Mouse (Mus musculus) embryo, embryonic 10.5 days (tissue): ENCODE results near the gene Golph3.
A peak's percentile ranks its signal among the peaks of the same experiment; 100 is the strongest.

ENCODE experiments used
- DNase-seq: peaks from one replicate; pipeline ENCODE4 v3.0.0-alpha.2; 2015; ENCODE audit warnings: low spot score

The Golph3 gene

DNA sequence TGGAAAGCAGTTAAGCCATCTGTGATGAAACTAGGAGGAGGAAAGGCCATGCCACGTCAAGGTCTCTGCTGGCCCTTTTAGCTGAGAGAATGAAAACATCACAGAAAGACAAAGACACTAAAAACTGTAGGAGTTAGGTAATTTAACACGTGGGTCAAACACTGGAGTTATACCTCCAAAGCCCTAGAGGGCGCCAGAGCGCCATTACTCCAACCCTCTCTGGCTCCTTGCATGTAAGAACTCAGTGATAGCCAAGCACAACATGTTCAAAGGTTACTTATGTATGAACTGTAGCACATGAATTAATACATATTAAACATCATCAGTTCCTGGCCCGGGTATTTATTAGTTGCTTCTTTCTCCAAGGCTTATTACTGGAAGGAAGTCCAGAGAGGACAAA lies 59.3 kb downstream of the Golph3 start:
- DNase-seq = peak; percentile 64

- DNase-seq = no peak
These were observed 63.4 kb downstream of the Golph3 start for GRCm38 (mm10) chr15:12384679-12385078.

- no peak for DNase-seq
These were observed 67.7 kb downstream of the Golph3 start for GRCm38 (mm10) chr15:12388726-12389489.

DNA sequence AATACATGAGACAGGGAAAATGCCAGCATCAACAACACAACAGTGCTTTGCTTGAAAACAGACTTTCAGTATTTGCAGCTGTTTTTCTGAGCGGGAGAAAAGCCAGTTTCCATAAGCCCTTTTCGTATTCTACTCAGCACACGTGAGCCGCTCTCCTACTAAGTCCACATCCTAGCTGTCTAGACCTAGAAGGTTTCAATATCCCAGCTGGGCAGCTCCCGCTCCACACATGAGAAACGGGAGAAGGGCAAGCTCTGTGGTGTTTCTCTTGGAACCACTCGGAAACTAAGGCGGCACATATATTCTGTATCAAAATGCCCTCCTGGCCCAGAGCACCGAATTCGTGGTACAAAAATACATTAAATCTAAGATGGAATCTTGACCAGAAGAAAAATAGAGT lies 73.5 kb downstream of the Golph3 start:
- no peak for DNase-seq

DNA sequence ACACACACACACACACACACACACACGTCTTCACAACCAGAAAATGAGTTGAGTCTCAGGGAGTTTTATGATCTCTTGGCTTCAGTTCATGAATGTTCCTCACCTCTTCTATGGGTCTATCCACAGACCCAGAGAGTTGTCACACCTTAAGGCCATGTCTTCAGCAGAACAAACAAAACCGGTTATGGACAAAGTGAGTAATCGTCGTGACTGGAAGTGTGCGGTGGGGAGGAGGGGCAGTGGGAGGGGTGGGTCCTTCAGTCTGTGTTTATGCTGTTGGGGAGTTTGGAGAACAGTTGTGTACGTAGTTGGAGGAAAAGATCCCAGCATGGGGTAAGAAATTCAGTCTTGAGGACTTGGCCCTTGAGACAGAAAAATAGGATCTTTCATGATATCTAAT lies 75.8 kb downstream of the Golph3 start:
- no peak for DNase-seq
